Mouse (Mus musculus) E14TG2a.4 (cell line): ENCODE measurements around the gene Car4.

Source experiments
- CTCF ChIP-seq: conservative IDR thresholded peaks from 2 replicates; pipeline ENCODE4 v1.5.1; 2014; ENCODE audit warnings: low read length
- NANOG ChIP-seq: IDR thresholded peaks from 2 replicates; pipeline ENCODE4 v1.6.1; 2014; ENCODE audit warnings: borderline replicate concordance, low read length, mixed read lengths
- POU5F1 ChIP-seq: IDR thresholded peaks from 2 replicates; pipeline ENCODE4 v1.6.1; 2014; ENCODE audit warnings: low read length, borderline replicate concordance

- TF ChIP-seq CTCF: no peak
- TF ChIP-seq POU5F1: no peak
- TF ChIP-seq NANOG: no peak
Measured at GRCm38 (mm10) chr11:84973661-84974060, 16.1 kb downstream of the Car4 start.
